Mouse (Mus musculus) hindbrain, embryonic 14.5 days (tissue): ENCODE measurements around the gene Tcf3. TPM values are rescaled to one million over a fixed set of nuclear protein-coding genes. Genes with fewer than 3 reads are reported as not detected.

ENCODE experiments used
- ATAC-seq: fragments of 200-750 bp; cut with Nextera tagmentation; 2 replicates; pipeline ENCODE4 v1.8.0; 2017; ENCODE audit warnings: moderate number of reproducible peaks, mild to moderate bottlenecking, moderate TSS enrichment, moderate library complexity; ENCODE audit not compliant: low FRiP score
- DNase-seq: peaks from one replicate; pipeline ENCODE4 v3.0.0-alpha.2; 2015; ENCODE audit warnings: low spot score
- H3K27ac ChIP-seq: fragments of 300-500 bp; sonication (generic); 2 replicates; pipeline ENCODE4 v1.5.1; 2014; ENCODE audit warnings: mild to moderate bottlenecking, moderate library complexity
- H3K27me3 ChIP-seq: fragments of 300-500 bp; sonication (generic); 2 replicates; pipeline ENCODE4 v1.6.1; 2014; ENCODE audit warnings: mild to moderate bottlenecking, low read length, mixed read lengths; ENCODE audit not compliant: control insufficient read depth, insufficient read depth
- H3K36me3 ChIP-seq: fragments of 300-500 bp; sonication (generic); replicated peaks from 2 replicates; pipeline ENCODE4 v1.6.1; 2014; ENCODE audit not compliant: control insufficient read depth, insufficient read depth
- H3K4me1 ChIP-seq: fragments of 300-500 bp; sonication (generic); replicated peaks from 2 replicates; pipeline ENCODE4 v1.6.1; 2014; ENCODE audit warnings: antibody characterized with exemption, low read length, mixed read lengths; ENCODE audit not compliant: control insufficient read depth, insufficient read depth
- H3K4me2 ChIP-seq: fragments of 300-500 bp; sonication (generic); replicated peaks from 2 replicates; pipeline ENCODE4 v1.6.1; 2014; ENCODE audit warnings: mild to moderate bottlenecking, moderate library complexity
- H3K4me3 ChIP-seq: fragments of 300-500 bp; sonication (generic); replicated peaks from 2 replicates; pipeline ENCODE4 v1.5.1; 2014; ENCODE audit warnings: mild to moderate bottlenecking, low read length
- H3K9ac ChIP-seq: fragments of 300-500 bp; sonication (generic); 2 replicates; pipeline ENCODE4 v1.6.1; 2014
- H3K9me3 ChIP-seq: fragments of 300-500 bp; sonication (generic); 2 replicates; pipeline ENCODE4 v1.6.1; 2016; ENCODE audit warnings: low read length; ENCODE audit not compliant: control insufficient read depth
- WGBS: fragments of 180-500 bp; shearing (Covaris S2); extraction: QIAGEN DNeasy Blood & Tissue Kit; methylation state at CpG from one replicate; pipeline ENCODE4 v1.1.7; 2014; 5-methylcytosine and 5-hydroxymethylcytosine counted together
- polyA plus RNA-seq: library from polyadenylated mRNA; unstranded; fragments of >200 nt; fragmentation: Nextera tagmentation; extraction: Ambion mirVana; gene quantifications from 2 replicates; pipeline ENCODE4 v1.2.1, GENCODE M21; 2014

Tcf3 gene
- polyA plus RNA-seq, 1 experiment from 2014 or later = 41.3 TPM

GRCm38 (mm10) chr10:80385811-80386734, 47.4 kb downstream of the Tcf3 start:
- DNase-seq = peak; percentile 73
- Histone ChIP-seq H3K36me3 (peaks cover 47% of the 10 kb centered on the region), H3K27me3 (no peaks in the 10 kb centered on the region), H3K4me2 (peak overlapping the region; percentile 96), H3K4me1 (peaks cover 31% of the 10 kb centered on the region), H3K27ac (peak overlapping the region; percentile 98), H3K9ac (peak overlapping the region; percentile 99), H3K4me3 (peak overlapping the region; percentile 98), H3K9me3 (no peaks in the 10 kb centered on the region)
- under 1% methylated on average over 34 of the region's 34 CpGs for WGBS
- peak; percentile 69 for ATAC-seq

- Histone ChIP-seq H3K9ac (peak overlapping the region; percentile 99), H3K4me1 (peaks cover 31% of the 10 kb centered on the region), H3K9me3 (no peaks in the 10 kb centered on the region), H3K4me3 (peak overlapping the region; percentile 98), H3K27ac (peak overlapping the region; percentile 98), H3K36me3 (peaks cover 46% of the 10 kb centered on the region), H3K4me2 (peak overlapping the region; percentile 96), H3K27me3 (no peaks in the 10 kb centered on the region)
- peak; percentile 36 for DNase-seq
- no peak for ATAC-seq
- WGBS = 4% methylated on average over 7 of the region's 7 CpGs
These were observed 48.1 kb downstream of the Tcf3 start for GRCm38 (mm10) chr10:80385310-80385709.

GRCm38 (mm10) chr10:80384709-80385108, 48.7 kb downstream of the Tcf3 start:
- Histone ChIP-seq H3K27me3 (no peaks in the 10 kb centered on the region), H3K4me2 (peak overlapping the region; percentile 96), H3K36me3 (peaks cover 52% of the 10 kb centered on the region), H3K9ac (peak overlapping the region; percentile 99), H3K4me3 (peak overlapping the region; percentile 98), H3K4me1 (peaks cover 31% of the 10 kb centered on the region), H3K27ac (peak overlapping the region; percentile 98), H3K9me3 (no peaks in the 10 kb centered on the region)
- no peak for ATAC-seq
- WGBS = 47% methylated on average over 7 of the region's 7 CpGs
- no peak for DNase-seq

- 81% methylated on average over 4 of the region's 4 CpGs for WGBS
- no peak for DNase-seq
These were observed 49.3 kb downstream of the Tcf3 start for GRCm38 (mm10) chr10:80384115-80384639.

GRCm38 (mm10) chr10:80383431-80383830, 50.0 kb downstream of the Tcf3 start:
- H3K27me3 ChIP-seq = no peaks in the 10 kb centered on the region
- DNase-seq (no peak), ATAC-seq (no peak)
- WGBS = 58% methylated on average over 4 of the region's 4 CpGs
- H3K9ac ChIP-seq = peak overlapping the region; percentile 99; the same call in 1 of the 2 replicates
- H3K4me1 ChIP-seq = peaks cover 30% of the 10 kb centered on the region
- peak overlapping the region; percentile 96 for H3K4me2 ChIP-seq
- H3K4me3 ChIP-seq = peak overlapping the region; percentile 98
- H3K36me3 ChIP-seq = peaks cover 56% of the 10 kb centered on the region
- no peaks in the 10 kb centered on the region for H3K9me3 ChIP-seq
- H3K27ac ChIP-seq = no peak overlapping the region

More at GRCm38 (mm10) chr10:80384115-80384639, 49.3 kb downstream of the Tcf3 start:
- no peak for ATAC-seq
- Histone ChIP-seq H3K9me3 (no peaks in the 10 kb centered on the region), H3K27me3 (no peaks in the 10 kb centered on the region), H3K4me2 (peak overlapping the region; percentile 96), H3K4me1 (peaks cover 31% of the 10 kb centered on the region), H3K4me3 (peak overlapping the region; percentile 98), H3K9ac (peak overlapping the region; percentile 99), H3K36me3 (peaks cover 56% of the 10 kb centered on the region), H3K27ac (peak overlapping the region; percentile 44; the same call in 1 of the 2 replicates)

GRCm38 (mm10) chr10:80382641-80383365, 50.6 kb downstream of the Tcf3 start:
- Histone ChIP-seq H3K4me2 (peak overlapping the region; percentile 96), H3K9ac (peak overlapping the region; percentile 99; the same call in 1 of the 2 replicates), H3K27me3 (no peaks in the 10 kb centered on the region), H3K36me3 (peaks cover 56% of the 10 kb centered on the region), H3K4me1 (peaks cover 24% of the 10 kb centered on the region), H3K9me3 (no peaks in the 10 kb centered on the region), H3K27ac (no peak overlapping the region), H3K4me3 (peak overlapping the region; percentile 98)
- ATAC-seq (no peak), DNase-seq (no peak)
- 79% methylated on average over 7 of the region's 7 CpGs for WGBS

- ATAC-seq (no peak), DNase-seq (no peak)
- H3K9me3 ChIP-seq = no peaks in the 10 kb centered on the region
- WGBS = 51% methylated on average over 10 of the region's 10 CpGs
- no peak overlapping the region for H3K9ac ChIP-seq
- no peaks in the 10 kb centered on the region for H3K27me3 ChIP-seq
- H3K4me1 ChIP-seq = 0 out of 2 replicates have a peak, but pooled peaks cover under 1% of the 10 kb centered on the region
- no peak overlapping the region for H3K4me3 ChIP-seq
- no peak overlapping the region for H3K27ac ChIP-seq
- H3K36me3 ChIP-seq = peaks cover 33% of the 10 kb centered on the region
- H3K4me2 ChIP-seq = no peak overlapping the region
These were observed 55.7 kb downstream of the Tcf3 start for GRCm38 (mm10) chr10:80377716-80378115.

- peak; percentile 98 for DNase-seq
These were observed 57.3 kb downstream of the Tcf3 start for GRCm38 (mm10) chr10:80376160-80376559.

GRCm38 (mm10) chr10:80374063-80374462, 59.4 kb downstream of the Tcf3 start:
- no peak overlapping the region for H3K27ac ChIP-seq
- H3K36me3 ChIP-seq = no peaks in the 10 kb centered on the region; the same call in 1 of the 2 replicates
- H3K27me3 ChIP-seq = no peaks in the 10 kb centered on the region
- H3K9me3 ChIP-seq = no peaks in the 10 kb centered on the region
- H3K4me3 ChIP-seq = no peak overlapping the region
- H3K4me1 ChIP-seq = peaks cover 10% of the 10 kb centered on the region
- no peak for ATAC-seq
- 17% methylated on average over 6 of the region's 6 CpGs for WGBS
- no peak overlapping the region for H3K4me2 ChIP-seq
- DNase-seq = no peak
- H3K9ac ChIP-seq = no peak overlapping the region

More at GRCm38 (mm10) chr10:80376160-80376559, 57.3 kb downstream of the Tcf3 start:
- H3K36me3 ChIP-seq = peaks cover 18% of the 10 kb centered on the region
- H3K4me2 ChIP-seq = no peak overlapping the region
- no peak overlapping the region for H3K27ac ChIP-seq
- no peak overlapping the region for H3K9ac ChIP-seq
- ATAC-seq = no peak
- no peaks in the 10 kb centered on the region for H3K9me3 ChIP-seq
- H3K4me3 ChIP-seq = no peak overlapping the region
- peaks cover 7% of the 10 kb centered on the region for H3K4me1 ChIP-seq
- no peaks in the 10 kb centered on the region for H3K27me3 ChIP-seq
- WGBS = 2% methylated on average over 7 of the region's 7 CpGs
